Mouse (Mus musculus): ENCODE data around the gene Smim6. TPM values are rescaled to one million over a fixed set of nuclear protein-coding genes. Genes with fewer than 3 reads are reported as not detected.

The Smim6 gene
- total RNA-seq, 1 experiment = 0.45 TPM

DNA sequence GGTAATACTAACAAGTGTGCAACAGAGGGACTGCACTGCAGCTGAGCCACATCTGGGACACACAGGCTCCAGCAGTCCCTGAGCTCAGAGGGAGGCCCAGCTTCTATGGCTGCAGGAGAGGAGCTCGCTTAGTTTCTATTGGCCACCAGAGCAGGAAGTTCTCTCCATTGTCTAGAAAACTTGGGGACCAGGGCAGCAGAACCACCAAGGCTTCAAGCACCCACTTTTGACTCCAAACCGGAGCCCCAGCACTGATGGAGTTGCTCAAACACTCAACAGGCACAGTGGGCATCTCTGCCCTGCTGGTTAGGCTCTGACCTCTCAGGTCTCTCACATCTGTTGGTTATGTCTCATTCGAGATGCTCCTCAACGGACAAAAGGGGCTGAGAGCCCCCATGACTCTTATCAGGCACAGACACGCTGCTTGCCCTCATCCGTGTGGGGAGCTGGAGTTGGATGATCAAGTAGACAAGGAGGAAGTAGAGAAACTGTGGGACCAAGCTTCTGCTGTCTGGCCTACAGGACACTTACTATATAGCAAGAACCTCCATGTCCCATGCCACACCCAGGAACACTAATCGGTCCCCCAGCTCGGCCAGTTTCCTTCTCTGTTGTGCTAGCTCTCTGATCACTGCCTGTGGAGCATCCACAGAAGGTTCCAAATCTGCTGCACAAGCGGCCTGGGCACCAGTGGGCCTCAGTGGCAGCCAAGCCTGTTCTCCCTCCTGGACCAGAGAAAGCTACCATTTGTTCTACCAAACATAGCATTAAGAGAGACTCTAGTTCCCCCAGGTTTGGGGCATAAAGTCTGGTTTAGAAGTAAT lies 10.3 kb upstream of the Smim6 start:
- Histone ChIP-seq H3K36me3 (ENCODE audit: control insufficient read depth, insufficient read depth, low read length, poor library complexity, severe bottlenecking) (peaks cover 4% of the 10 kb centered on the region; the same call in 1 of the 2 replicates), H3K9ac (ENCODE audit: insufficient read depth, low read depth, low read length, poor library complexity, severe bottlenecking) (no peak overlapping the region), H3K4me3 (ENCODE audit: insufficient read depth in 1 of 2, low read depth in 1 of 2, low read length in 2 of 2, poor library complexity in 1 of 2, severe bottlenecking in 1 of 2) (no peak overlapping the region), H3K9me3 (ENCODE audit: control insufficient read depth, insufficient read depth, low read depth, low read length) (no peaks in the 10 kb centered on the region), H3K27ac (ENCODE audit: insufficient read depth, low read depth, low read length, poor library complexity, severe bottlenecking) (no peak overlapping the region), H3K4me1 (ENCODE audit: control insufficient read depth in 2 of 2, insufficient read depth in 2 of 2, low read length in 2 of 2, poor library complexity in 1 of 2) (peaks cover 0 to 18% of the 10 kb centered on the region in 2 experiments; a peak in 2 of 4 replicates)
- no peak for DNase-seq (ENCODE audit: low read depth, low spot score)
- TF ChIP-seq ZNF384 (IDR thresholded peaks at IDR 0.05; ENCODE audit: low read depth, low read length) = no peak
- no peak for TF ChIP-seq CHD2 (IDR thresholded peaks at IDR 0.05; ENCODE audit: low read depth, low read length)
- no peak for TF ChIP-seq ZC3H11A (IDR thresholded peaks at IDR 0.05; ENCODE audit: borderline replicate concordance, low read depth, low read length)
- no peak for TF ChIP-seq MAFK (IDR thresholded peaks at IDR 0.05; ENCODE audit: insufficient read depth, low read depth, low read length)
- TF ChIP-seq HCFC1 (IDR thresholded peaks at IDR 0.05; ENCODE audit: borderline replicate concordance, insufficient read depth, low read length) = no peak
- in situ Hi-C loops (cut with MboI; ENCODE audit: low sequenced_read_pairs in 2 of 2, unreplicated experiment in 2 of 2) = no loop called here

DNA sequence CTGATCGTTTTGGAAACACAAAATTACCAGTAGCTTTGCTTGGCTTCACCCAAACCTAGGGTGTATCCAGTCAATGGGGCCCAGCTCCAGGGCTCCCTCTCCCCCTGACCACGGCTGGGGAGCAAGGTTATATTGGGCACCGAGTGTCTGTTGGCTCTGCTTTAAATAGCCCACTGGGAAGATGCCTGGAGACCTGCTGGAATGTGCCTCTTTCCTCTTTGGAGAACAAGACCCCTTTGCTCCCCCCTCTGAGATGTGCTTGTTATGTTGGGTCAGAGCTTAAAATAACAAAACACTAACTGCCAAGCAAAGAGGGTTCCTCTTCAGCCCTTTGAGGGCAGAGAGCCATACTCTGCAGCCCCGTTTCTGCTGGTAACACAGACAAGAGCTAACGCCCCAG lies 9.6 kb upstream of the Smim6 start:
- no peak overlapping the region for H3K27ac ChIP-seq (ENCODE audit: insufficient read depth, low read depth, low read length, poor library complexity, severe bottlenecking)

DNA sequence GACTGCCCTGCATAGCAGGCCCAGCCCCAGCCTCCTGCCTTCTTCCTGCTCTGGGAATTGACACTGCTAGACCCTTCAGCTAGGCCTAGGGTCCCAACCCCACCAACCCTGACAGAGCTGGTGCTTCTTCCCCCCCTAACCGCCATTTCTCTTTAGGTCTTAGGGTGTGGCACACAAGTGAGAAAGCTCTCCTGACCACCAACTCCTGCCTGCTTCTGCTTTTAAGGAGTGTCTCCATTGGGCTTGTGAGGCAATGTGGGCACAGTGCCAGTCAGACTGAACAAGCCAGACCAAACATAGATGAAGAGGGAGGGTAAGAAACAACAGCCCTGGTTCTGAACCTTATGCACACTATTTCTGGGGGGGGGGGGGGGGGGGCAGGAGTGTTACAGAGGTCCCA lies 9.0 kb upstream of the Smim6 start:
- no peak overlapping the region for H3K27ac ChIP-seq (ENCODE audit: insufficient read depth, low read depth, low read length, poor library complexity, severe bottlenecking)
- in situ Hi-C loops (cut with MboI; ENCODE audit: low sequenced_read_pairs in 2 of 2, unreplicated experiment in 2 of 2) = no loop called here
- TF ChIP-seq HCFC1 (IDR thresholded peaks at IDR 0.05; ENCODE audit: borderline replicate concordance, insufficient read depth, low read length) (no peak), CHD2 (IDR thresholded peaks at IDR 0.05; ENCODE audit: low read depth, low read length) (no peak), ZNF384 (IDR thresholded peaks at IDR 0.05; ENCODE audit: low read depth, low read length) (no peak), ZC3H11A (IDR thresholded peaks at IDR 0.05; ENCODE audit: borderline replicate concordance, low read depth, low read length) (no peak), MAFK (IDR thresholded peaks at IDR 0.05; ENCODE audit: insufficient read depth, low read depth, low read length) (no peak)

More for the DNA sequence above, 9.6 kb upstream of the Smim6 start:
- no peaks in the 10 kb centered on the region; the same call in 1 of the 2 replicates for H3K36me3 ChIP-seq (ENCODE audit: control insufficient read depth, insufficient read depth, low read length, poor library complexity, severe bottlenecking)
- in situ Hi-C loops (cut with MboI; ENCODE audit: low sequenced_read_pairs in 2 of 2, unreplicated experiment in 2 of 2) = no loop called here
- H3K4me1 ChIP-seq (ENCODE audit: control insufficient read depth in 2 of 2, insufficient read depth in 2 of 2, low read length in 2 of 2, poor library complexity in 1 of 2) = peaks cover 0 to 18% of the 10 kb centered on the region in 2 experiments; a peak in 2 of 4 replicates
- H3K9ac ChIP-seq (ENCODE audit: insufficient read depth, low read depth, low read length, poor library complexity, severe bottlenecking) = no peak overlapping the region
- no peak overlapping the region for H3K4me3 ChIP-seq (ENCODE audit: insufficient read depth in 1 of 2, low read depth in 1 of 2, low read length in 2 of 2, poor library complexity in 1 of 2, severe bottlenecking in 1 of 2)
- DNase-seq (ENCODE audit: low read depth, low spot score) = no peak
- TF ChIP-seq CHD2 (IDR thresholded peaks at IDR 0.05; ENCODE audit: low read depth, low read length) (no peak), ZNF384 (IDR thresholded peaks at IDR 0.05; ENCODE audit: low read depth, low read length) (no peak), MAFK (IDR thresholded peaks at IDR 0.05; ENCODE audit: insufficient read depth, low read depth, low read length) (no peak), HCFC1 (IDR thresholded peaks at IDR 0.05; ENCODE audit: borderline replicate concordance, insufficient read depth, low read length) (no peak), ZC3H11A (IDR thresholded peaks at IDR 0.05; ENCODE audit: borderline replicate concordance, low read depth, low read length) (no peak)
- H3K9me3 ChIP-seq (ENCODE audit: control insufficient read depth, insufficient read depth, low read depth, low read length) = no peaks in the 10 kb centered on the region

DNA sequence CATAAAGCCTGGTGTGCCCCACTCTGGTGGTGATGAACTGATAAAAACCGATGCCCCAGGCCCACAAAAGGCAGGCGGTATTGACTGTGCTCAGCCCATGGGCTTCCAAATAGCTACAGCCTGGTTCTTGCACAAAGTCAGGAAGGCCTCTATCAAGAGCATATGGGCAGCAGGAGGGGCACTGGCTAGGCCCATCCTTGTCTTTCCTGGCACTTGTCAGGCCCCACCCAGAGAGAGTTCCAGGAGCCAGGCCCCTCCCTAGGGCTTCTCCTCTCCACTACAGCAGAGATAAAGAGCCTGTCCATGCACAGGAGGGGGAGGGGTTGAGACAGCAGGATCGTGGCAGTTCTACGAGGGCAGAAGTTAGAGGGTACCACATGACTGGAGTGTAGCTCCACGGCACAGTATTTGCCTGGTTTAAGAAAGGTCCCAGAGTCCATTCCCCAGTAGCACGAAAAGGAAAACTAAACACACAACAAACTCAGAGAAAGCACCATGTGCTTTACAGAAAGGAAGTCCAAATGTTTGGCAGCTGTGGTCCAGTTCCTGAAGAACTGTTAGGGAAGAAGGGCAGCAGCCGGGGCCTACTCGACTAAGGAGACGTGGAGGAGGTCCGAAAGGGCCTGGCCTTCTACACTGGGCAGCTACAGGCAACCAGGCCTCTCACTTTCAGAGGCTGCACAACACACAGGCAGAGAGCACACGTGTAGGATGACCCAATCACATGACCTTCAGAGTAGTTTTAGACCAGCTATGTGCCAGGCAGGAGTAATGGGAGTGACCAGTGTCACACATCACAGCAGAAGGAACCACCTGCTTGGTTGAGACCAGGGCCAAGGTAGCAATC lies 8.2 kb upstream of the Smim6 start:
- H3K4me1 ChIP-seq (ENCODE audit: control insufficient read depth in 2 of 2, insufficient read depth in 2 of 2, low read length in 2 of 2, poor library complexity in 1 of 2) = peaks cover 0 to 18% of the 10 kb centered on the region in 2 experiments; a peak in 2 of 4 replicates
- DNase-seq (ENCODE audit: low read depth, low spot score) = no peak
- H3K36me3 ChIP-seq (ENCODE audit: control insufficient read depth, insufficient read depth, low read length, poor library complexity, severe bottlenecking) = no peaks in the 10 kb centered on the region; the same call in 1 of the 2 replicates
- no peaks in the 10 kb centered on the region for H3K9me3 ChIP-seq (ENCODE audit: control insufficient read depth, insufficient read depth, low read depth, low read length)
- no peak overlapping the region for H3K9ac ChIP-seq (ENCODE audit: insufficient read depth, low read depth, low read length, poor library complexity, severe bottlenecking)
- H3K27ac ChIP-seq (ENCODE audit: insufficient read depth, low read depth, low read length, poor library complexity, severe bottlenecking) = no peak overlapping the region
- no peak overlapping the region for H3K4me3 ChIP-seq (ENCODE audit: insufficient read depth in 1 of 2, low read depth in 1 of 2, low read length in 2 of 2, poor library complexity in 1 of 2, severe bottlenecking in 1 of 2)
- TF ChIP-seq CHD2 (IDR thresholded peaks at IDR 0.05; ENCODE audit: low read depth, low read length) (no peak), HCFC1 (IDR thresholded peaks at IDR 0.05; ENCODE audit: borderline replicate concordance, insufficient read depth, low read length) (no peak), ZC3H11A (IDR thresholded peaks at IDR 0.05; ENCODE audit: borderline replicate concordance, low read depth, low read length) (no peak), MAFK (IDR thresholded peaks at IDR 0.05; ENCODE audit: insufficient read depth, low read depth, low read length) (no peak), ZNF384 (IDR thresholded peaks at IDR 0.05; ENCODE audit: low read depth, low read length) (no peak)
- in situ Hi-C loops (cut with MboI; ENCODE audit: low sequenced_read_pairs in 2 of 2, unreplicated experiment in 2 of 2) = no loop called here

More for the DNA sequence above, 9.0 kb upstream of the Smim6 start:
- H3K4me3 ChIP-seq (ENCODE audit: insufficient read depth in 1 of 2, low read depth in 1 of 2, low read length in 2 of 2, poor library complexity in 1 of 2, severe bottlenecking in 1 of 2) = no peak overlapping the region
- H3K9me3 ChIP-seq (ENCODE audit: control insufficient read depth, insufficient read depth, low read depth, low read length) = no peaks in the 10 kb centered on the region
- H3K36me3 ChIP-seq (ENCODE audit: control insufficient read depth, insufficient read depth, low read length, poor library complexity, severe bottlenecking) = no peaks in the 10 kb centered on the region; the same call in 1 of the 2 replicates
- no peak overlapping the region for H3K9ac ChIP-seq (ENCODE audit: insufficient read depth, low read depth, low read length, poor library complexity, severe bottlenecking)
- peaks cover 0 to 18% of the 10 kb centered on the region in 2 experiments; a peak in 2 of 4 replicates for H3K4me1 ChIP-seq (ENCODE audit: control insufficient read depth in 2 of 2, insufficient read depth in 2 of 2, low read length in 2 of 2, poor library complexity in 1 of 2)
- no peak for DNase-seq (ENCODE audit: low read depth, low spot score)
